Mouse (Mus musculus): ENCODE data around the gene Adgrg6.

DNA sequence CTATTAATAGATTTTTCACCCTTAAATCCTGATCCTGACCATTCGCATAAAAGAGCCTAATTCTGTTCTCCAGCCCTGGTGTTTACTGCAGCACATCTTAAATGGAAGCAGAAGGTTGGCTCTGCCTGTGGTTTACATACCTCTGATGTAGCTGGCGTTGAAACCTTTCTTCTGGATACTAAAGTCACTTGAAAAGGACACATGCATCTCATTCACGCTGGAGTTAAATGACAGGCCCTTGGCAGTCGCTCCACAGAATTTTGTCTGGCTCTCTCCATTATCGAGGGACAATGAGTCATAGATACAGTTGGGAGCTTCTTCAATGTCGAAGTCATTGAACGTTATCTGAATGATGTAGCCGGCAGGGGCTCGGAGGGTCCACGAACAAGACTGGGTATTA is 76.8 kb downstream of the Adgrg6 start:
- TF ChIP-seq MYOG (IDR thresholded peaks at IDR 0.05; ENCODE audit: control insufficient read depth, extremely low read depth, insufficient read length), result no peak
- TF ChIP-seq CTCF (IDR thresholded peaks at IDR 0.05; ENCODE audit: control insufficient read depth, insufficient read depth, insufficient read length), result no peak

Measured in C2C12 (cell line).